Mouse (Mus musculus) kidney, adult 2 months (tissue): ENCODE measurements around the gene Rnf214.

ENCODE experiments used
- CTCF ChIP-seq: fragments of 200-500 bp; conservative IDR thresholded peaks from 2 replicates; pipeline ENCODE4 v1.5.1; 2011; ENCODE audit warnings: low read depth, mild to moderate bottlenecking, control low read depth, low read length, moderate library complexity, mixed read lengths; ENCODE audit not compliant: insufficient read depth, insufficient read length
- POLR2A ChIP-seq: fragments of 200-500 bp; IDR thresholded peaks from one replicate; pipeline ENCODE4 v1.6.1; 2011; ENCODE audit warnings: low read depth, low read length, control low read depth

DNA sequence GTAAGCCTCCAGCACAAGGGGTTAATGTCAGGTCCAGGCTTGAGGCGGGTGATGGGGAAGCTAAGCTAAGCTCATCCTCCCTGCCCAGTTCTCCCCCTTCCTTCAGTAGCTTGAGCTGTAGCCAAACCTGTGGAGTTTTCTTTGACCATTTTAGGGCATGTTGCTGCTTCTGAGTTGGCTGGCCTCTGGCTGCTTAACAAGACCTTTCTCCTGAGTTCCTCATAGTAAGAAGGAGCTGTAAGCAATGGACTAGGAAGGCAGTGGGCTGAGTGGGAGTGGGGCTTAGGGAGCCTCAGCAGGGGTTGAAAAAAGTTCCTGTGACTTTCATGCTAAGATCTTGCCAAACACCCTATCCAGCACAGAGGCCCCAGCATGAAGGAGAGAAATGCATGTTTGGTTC is 13.2 kb upstream of the Rnf214 start:
- no peak for TF ChIP-seq CTCF
- TF ChIP-seq POLR2A, result no peak
